Mouse (Mus musculus) Patski (cell line): ENCODE measurements around the gene Lypd4. TPM values are rescaled to one million over a fixed set of nuclear protein-coding genes. Genes with fewer than 3 reads are reported as not detected.
"Not testable (repeated sequence)": the region's sequence is repeated elsewhere in the genome, so short reads cannot be mapped to it uniquely, and the experiment has no call there.

Source experiments
- ATAC-seq: fragments of 100-300 bp; one replicate; pipeline ENCODE4 v1.8.0; 2021
- CTCF ChIA-PET: fragments of 350-600 bp; sonication (Branson Sonifier 250); formaldehyde crosslinking; loops from one replicate; lab custom pipeline; 2022; ENCODE audit warnings: inconsistent platforms; lab: Charles Lee
- POLR2A ChIA-PET: fragments of 350-600 bp; sonication (Branson Sonifier 250); formaldehyde crosslinking; loops from one replicate; lab custom pipeline; 2022; ENCODE audit warnings: antibody characterized with exemption, inconsistent platforms; lab: Charles Lee
- DNase-seq: peaks from one replicate; pipeline ENCODE4 v3.0.0-alpha.2; 2011; ENCODE audit warnings: low read depth, low spot score
- H3K27me3 ChIP-seq: fragments of 371-371 bp; one replicate; pipeline ENCODE4 v1.5.1; 2021
- CTCF ChIP-seq: fragments of 100-300 bp; IDR thresholded peaks from one replicate; pipeline ENCODE4 v1.5.1; 2021
- in situ Hi-C: fragments of 300-500 bp; cut with MboI; formaldehyde crosslinking; loops from 3 replicates; pipeline ENCODE4 v1.11.1; 2018; ENCODE audit warnings: low pct_unique_long_range_greater_than_20kb, mixed read lengths
- polyA plus RNA-seq: library from polyadenylated mRNA; unstranded; gene quantifications from one replicate; pipeline ENCODE4 v1.2.3, GENCODE M21; 2021

The Lypd4 gene
- polyA plus RNA-seq, 1 experiment from 2014 or later, result 0.10 TPM

DNA sequence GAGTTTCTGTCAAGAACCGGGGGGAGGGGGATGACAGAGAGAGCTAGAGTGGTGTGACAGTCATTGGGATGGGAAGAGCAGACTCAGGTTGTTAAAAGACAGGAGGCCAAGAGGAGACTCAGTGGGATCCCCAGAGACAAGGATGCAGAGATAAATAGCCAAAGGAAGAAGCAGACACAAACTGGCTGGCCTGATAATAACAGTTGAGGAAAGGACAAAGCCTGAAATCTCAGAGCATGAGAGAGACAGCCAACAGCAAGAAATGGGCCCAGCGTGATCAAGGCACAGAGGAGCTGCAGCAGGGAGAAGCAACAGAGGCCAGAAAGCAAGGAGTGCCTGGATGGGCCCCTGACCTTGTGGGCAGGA lies 32.5 kb upstream of the Lypd4 start:
- ChIA-PET CTCF (interaction anchor here (3.5 kb wide), 1 partner anchor 12 kb away, joined by 25 read pairs; no protein-coding TSS in a partner anchor), POLR2A (interaction anchor here (0.5 kb wide), 1 partner anchor 18 kb away, joined by 5 read pairs; no protein-coding TSS in a partner anchor)
- ATAC-seq (no peak), DNase-seq (no peak)
- no peaks in the 10 kb centered on the region for H3K27me3 ChIP-seq
- in situ Hi-C loops, result no loop called here
- no peak for TF ChIP-seq CTCF

DNA sequence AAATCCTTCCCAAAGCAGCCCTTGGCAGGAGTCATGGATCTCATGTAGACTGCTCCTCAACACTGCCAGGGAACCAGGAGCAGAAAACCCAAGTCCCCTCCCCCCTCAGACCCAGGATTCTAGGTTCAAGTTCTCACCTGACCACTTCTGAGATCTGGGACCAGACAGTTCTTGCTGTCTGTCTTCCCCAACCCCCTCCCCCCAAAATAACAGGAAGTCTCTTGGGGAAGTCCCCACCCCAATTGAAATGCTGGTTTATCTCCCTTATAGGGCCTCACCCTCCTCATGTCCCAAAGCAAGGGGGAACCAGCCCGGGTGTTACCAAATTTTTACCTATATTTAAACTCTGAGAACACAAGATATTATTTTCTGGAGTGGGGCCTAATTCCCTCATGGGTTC lies 32.1 kb upstream of the Lypd4 start:
- DNase-seq (no peak), ATAC-seq (no peak)
- no peaks in the 10 kb centered on the region for H3K27me3 ChIP-seq
- ChIA-PET POLR2A (interaction anchor here (0.5 kb wide), 1 partner anchor 19 kb away, joined by 5 read pairs; no protein-coding TSS in a partner anchor), CTCF (interaction anchor here (3.5 kb wide), 1 partner anchor 12 kb away, joined by 25 read pairs; no protein-coding TSS in a partner anchor)
- no peak for TF ChIP-seq CTCF
- in situ Hi-C loops, result no loop called here

DNA sequence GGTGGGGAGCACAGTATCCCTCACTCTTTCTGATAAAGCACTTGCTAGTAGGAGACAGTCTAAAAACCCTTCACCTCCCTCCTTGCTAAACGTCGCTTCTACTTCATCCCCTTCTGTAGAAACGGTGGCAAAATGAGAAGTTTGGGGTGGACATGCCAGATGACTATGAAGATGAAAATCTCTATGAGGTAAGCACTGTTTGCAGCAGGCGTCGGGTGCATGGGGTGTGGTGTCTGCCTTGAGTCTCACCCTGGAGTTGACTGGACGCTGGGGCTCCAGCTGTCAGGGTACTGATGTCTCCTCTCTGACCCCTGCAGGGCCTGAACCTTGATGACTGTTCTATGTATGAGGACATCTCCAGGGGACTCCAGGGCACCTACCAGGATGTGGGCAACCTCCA lies 31.4 kb upstream of the Lypd4 start:
- in situ Hi-C loops, result no loop called here
- TF ChIP-seq CTCF, result no peak
- no peaks in the 10 kb centered on the region for H3K27me3 ChIP-seq
- ChIA-PET CTCF (no interaction called here), POLR2A (no interaction called here)
- ATAC-seq (no peak), DNase-seq (no peak)

DNA sequence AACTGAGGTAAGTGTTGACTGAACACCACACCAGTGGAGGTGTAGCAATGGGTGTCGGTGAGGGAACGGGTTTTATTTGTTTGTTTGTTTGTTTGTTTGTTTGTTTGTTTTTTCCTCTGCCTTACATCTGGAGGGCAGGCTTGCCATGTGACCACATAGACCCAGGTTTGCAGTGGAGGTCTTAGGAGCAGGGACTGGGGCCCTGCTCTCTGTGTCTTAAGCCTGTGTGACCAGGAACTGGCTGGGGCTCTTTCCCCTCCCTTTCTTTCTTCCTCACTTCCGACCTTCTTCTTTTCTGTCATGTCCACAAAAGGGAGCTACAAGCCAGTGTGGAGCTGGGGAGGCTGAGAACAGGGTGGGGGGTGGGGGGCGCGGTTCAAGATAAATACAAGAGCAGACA lies 28.2 kb upstream of the Lypd4 start:
- no peaks in the 10 kb centered on the region for H3K27me3 ChIP-seq
- ChIA-PET POLR2A (no interaction called here), CTCF (interaction anchor here (0.9 kb wide), 1 partner anchor 9 kb away, joined by 3 read pairs; no protein-coding TSS in a partner anchor)
- no peak for TF ChIP-seq CTCF
- in situ Hi-C loops, result no loop called here
- ATAC-seq, result no peak
- DNase-seq, result no peak

DNA sequence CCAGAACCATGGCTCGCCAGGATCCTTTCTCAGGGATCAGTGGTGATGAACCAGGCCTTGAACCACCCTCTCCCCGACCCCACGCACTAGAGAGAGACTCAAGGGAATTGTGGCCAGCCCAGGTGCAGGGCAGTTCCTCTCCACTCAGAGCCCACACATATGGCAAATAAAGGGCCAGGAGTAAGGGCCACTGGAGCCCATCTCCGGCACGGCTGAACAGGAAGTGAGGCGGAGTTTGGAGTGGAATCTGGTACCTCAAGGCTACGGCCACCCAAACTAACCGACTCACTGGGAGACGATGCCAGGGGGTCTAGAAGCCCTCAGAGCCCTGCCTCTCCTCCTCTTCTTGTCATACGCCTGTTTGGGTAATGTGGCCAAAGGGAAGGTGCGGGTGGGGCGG lies 27.5 kb upstream of the Lypd4 start, which contains the start of gene Cd79a:
TSS of gene Cd79a (plus strand) at position 158 of the 400 bp plus-strand sequence.
- TF ChIP-seq CTCF, result no peak
- H3K27me3 ChIP-seq, result no peaks in the 10 kb centered on the region
- ATAC-seq, result no peak
- no peak for DNase-seq
- in situ Hi-C loops, result no loop called here
- ChIA-PET POLR2A (no interaction called here), CTCF (no interaction called here)

DNA sequence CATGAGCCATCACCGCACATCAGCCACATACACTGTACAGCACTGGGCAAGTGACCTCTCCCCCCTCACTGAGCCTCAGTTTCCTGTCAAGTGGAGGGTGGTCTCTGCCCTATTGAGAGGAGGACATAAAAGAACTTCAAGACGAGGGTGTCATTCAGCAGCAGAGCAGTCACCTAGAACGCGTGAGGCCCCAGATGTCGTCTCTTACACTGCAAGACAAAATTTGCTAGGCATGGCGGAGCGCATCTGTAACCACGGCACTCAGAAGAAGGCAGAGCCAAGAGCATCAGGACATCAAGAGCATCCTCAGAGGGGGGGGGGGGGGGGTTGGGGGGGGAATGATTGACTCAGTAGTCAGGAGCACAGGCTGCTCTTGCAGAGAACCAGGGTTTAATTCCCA lies 26.5 kb upstream of the Lypd4 start:
- ChIA-PET POLR2A (interaction anchor here (0.6 to 0.7 kb wide), 2 partner anchors 10 to 357 kb away, joined by 3 to 4 read pairs; no protein-coding TSS in a partner anchor), CTCF (no interaction called here)
- no peak for TF ChIP-seq CTCF
- no peaks in the 10 kb centered on the region for H3K27me3 ChIP-seq
- ATAC-seq (no peak), DNase-seq (no peak)
- in situ Hi-C loops, result no loop called here

DNA sequence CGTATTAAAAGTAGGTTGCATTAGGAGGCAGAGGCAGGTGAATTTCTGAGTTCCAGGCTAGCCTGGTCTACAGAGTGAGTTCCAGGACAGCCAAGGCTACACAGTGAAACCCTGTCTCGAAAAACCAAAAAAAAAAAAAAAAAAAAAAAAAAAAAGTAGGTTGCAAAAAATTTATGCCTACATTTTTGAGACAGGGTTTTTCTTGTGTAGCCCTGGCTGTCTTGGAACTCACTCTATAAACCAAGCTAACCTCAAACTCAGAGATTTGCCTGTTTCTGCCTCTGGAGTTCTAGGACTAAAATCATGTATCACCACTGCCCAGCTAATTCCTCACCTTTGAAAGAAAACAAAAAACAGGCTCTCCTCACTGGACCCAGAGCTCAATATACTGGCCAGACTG lies 26.0 kb upstream of the Lypd4 start:
- CTCF ChIA-PET, result interaction anchor here (2.0 kb wide), 1 partner anchor 9 kb away, joined by 4 read pairs; no protein-coding TSS in a partner anchor
- DNase-seq, H3K27me3 ChIP-seq, ATAC-seq, in situ Hi-C loops: not testable (repeated sequence)
- POLR2A ChIA-PET, result interaction anchor here (0.7 kb wide), 1 partner anchor 11 kb away, joined by 4 read pairs; no protein-coding TSS in a partner anchor

DNA sequence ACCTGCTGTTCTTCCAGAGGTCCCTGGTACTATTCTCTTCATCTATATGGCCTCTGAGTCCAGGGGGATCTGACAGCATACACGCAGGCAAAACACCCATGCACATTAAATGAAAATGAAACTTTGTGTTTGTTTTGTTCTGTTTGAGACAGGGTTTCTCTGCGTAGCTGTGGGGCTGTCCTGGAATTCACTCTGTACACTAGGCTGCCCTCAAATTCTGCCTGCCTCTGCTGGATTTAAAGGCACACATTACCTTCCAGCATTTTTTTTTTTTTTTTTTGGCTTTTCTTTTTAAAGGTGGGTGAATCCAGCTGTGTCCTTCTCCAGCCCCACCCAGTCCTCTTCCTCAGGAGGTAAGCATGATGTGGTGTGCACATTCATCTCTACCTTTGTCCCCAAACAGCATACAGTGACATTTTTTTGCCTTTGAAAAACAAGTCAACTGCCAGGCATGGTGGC lies 22.4 kb upstream of the Lypd4 start:
- CTCF ChIA-PET, result no interaction called here
- no peak for ATAC-seq
- no peak for TF ChIP-seq CTCF
- no peaks in the 10 kb centered on the region for H3K27me3 ChIP-seq
- in situ Hi-C loops, result no loop called here
- POLR2A ChIA-PET, result no interaction called here
- no peak for DNase-seq

DNA sequence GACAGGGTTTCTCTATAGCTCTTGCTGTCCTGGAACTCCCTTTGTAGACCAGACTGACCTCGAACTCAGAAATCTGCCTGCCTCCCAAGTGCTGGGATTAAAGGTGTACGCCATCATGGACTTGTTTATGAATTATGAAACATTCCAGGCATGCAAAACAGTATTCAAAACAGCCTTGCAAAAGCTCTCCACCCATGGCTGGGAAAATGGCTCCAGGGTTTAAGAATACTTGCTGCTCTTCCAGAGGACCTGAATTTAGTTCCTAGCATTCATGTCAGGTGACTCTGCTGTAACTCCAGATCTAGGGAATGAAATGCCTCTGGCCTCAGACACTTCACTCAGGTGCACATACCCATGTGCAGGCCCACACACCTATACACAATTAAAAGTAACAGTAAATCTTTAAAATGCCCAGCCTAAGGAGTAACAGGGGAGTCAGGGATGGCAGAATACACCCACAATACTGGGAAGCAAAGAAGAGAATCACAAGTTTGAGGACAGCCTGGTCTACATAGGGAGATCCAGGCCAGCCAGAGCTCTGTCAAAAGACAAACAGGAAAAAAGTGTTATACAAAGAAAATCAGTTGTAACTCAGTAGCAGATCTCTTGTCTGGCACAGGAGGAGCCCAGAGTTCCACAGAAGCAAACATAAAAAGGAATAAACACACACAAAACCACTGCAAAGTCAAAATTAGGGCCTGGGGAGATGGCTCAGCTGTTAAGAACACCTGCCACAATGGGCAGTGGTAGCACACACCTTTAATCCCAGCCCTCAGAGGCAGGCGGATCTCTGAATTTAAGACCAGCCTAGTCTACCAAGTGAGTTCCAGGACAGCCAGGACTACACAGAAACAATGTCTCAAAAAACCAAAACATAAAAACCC lies 21.7 kb upstream of the Lypd4 start:
- DNase-seq, result no peak
- ChIA-PET CTCF (interaction anchor here (1.0 to 3.0 kb wide), 7 partner anchors 11 to 81 kb away, joined by 3 to 25 read pairs (median 4); partner anchors contain the start of genes Arhgef1 and Rabac1), POLR2A (interaction anchor here (0.6 to 0.8 kb wide), 2 partner anchors 63 to 77 kb away, joined by 3 read pairs; no protein-coding TSS in a partner anchor)
- in situ Hi-C loops, result no loop called here
- no peak for TF ChIP-seq CTCF
- no peak for ATAC-seq
- H3K27me3 ChIP-seq, result no peaks in the 10 kb centered on the region

DNA sequence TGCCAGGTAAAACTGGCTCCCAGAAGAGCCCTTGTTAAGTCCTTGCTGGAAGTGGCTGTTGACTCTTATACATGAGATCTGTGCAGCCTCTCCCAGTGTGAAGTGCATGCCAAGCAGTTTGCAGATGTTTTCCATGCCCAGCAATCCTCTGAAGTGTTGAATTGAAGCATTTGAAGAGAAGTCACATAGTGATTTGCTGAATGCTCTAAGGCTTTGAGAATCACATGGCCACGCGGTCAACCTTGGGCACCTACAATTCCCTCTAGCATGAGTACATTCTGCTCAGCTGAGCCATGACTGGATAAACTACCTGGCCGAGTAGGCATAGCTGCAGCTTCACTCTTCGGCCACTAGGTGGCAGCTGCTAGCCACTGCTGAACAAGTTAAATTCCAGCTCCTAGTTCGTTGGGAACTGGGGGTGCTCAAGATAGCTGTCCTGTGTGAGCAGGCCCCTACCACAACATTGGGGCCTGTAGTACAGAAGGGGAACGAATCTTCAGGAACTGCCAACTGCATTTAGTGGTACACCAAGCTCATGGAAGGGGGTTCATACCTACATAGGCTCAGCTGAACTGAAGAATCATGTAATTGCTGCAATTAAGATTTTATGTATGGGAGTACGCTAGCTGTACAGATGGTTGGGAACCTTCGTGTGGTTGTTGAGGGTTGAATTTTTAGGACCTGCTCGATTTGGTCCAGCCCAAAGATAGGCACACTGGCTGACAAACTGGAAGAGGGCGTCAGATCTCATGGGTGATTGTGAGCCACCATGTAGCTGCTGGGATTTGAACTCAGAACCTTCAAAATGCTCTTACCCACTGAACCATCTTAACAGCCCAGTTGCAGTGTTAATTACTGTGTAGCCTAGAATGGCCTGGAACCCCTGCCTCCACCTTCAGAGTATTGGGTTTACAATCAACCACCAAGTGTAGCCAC lies 20.8 kb upstream of the Lypd4 start:
- ATAC-seq (peak; percentile 65), DNase-seq (no peak)
- TF ChIP-seq CTCF, result no peak
- no peaks in the 10 kb centered on the region for H3K27me3 ChIP-seq
- in situ Hi-C loops, result no loop called here
- ChIA-PET CTCF (interaction anchor here (1.0 to 3.0 kb wide), 8 partner anchors 11 to 82 kb away, joined by 3 to 25 read pairs (median 4); partner anchors contain the start of genes Arhgef1 and Rabac1), POLR2A (interaction anchor here (0.7 to 1.1 kb wide), 3 partner anchors 13 to 281 kb away, joined by 3 to 4 read pairs (median 3); no protein-coding TSS in a partner anchor)
